Mouse (Mus musculus) lung, embryonic 14.5 days (tissue): ENCODE measurements around the gene Atg9a. TPM values are rescaled to one million over a fixed set of nuclear protein-coding genes. Genes with fewer than 3 reads are reported as not detected.

Experiments used
- ATAC-seq: fragments of 200-750 bp; cut with Nextera tagmentation; 2 replicates; pipeline ENCODE4 v1.8.0; 2017; ENCODE audit warnings: mild to moderate bottlenecking, moderate TSS enrichment, moderate library complexity; ENCODE audit not compliant: insufficient read depth
- DNase-seq: peaks from one replicate; pipeline ENCODE4 v3.0.0-alpha.2; 2015
- H3K27ac ChIP-seq: fragments of 300-500 bp; sonication (generic); 2 replicates; pipeline ENCODE4 v1.5.1; 2014; ENCODE audit warnings: low read depth, mild to moderate bottlenecking, moderate library complexity
- H3K27me3 ChIP-seq: fragments of 300-500 bp; sonication (generic); 2 replicates; pipeline ENCODE4 v1.6.1; 2014; ENCODE audit warnings: low read length, control low read depth; ENCODE audit not compliant: insufficient read depth
- H3K36me3 ChIP-seq: fragments of 300-500 bp; sonication (generic); 2 replicates; pipeline ENCODE4 v1.6.1; 2014; ENCODE audit warnings: control low read depth; ENCODE audit not compliant: insufficient read depth
- H3K4me1 ChIP-seq: fragments of 300-500 bp; sonication (generic); 2 replicates; pipeline ENCODE4 v1.6.1; 2014; ENCODE audit warnings: antibody characterized with exemption, control low read depth; ENCODE audit not compliant: insufficient read depth
- H3K4me2 ChIP-seq: fragments of 300-500 bp; sonication (generic); 2 replicates; pipeline ENCODE4 v1.6.1; 2014; ENCODE audit warnings: mild to moderate bottlenecking
- H3K4me3 ChIP-seq: fragments of 300-500 bp; sonication (generic); 2 replicates; pipeline ENCODE4 v1.5.1; 2014; ENCODE audit warnings: low read depth, low read length
- H3K9ac ChIP-seq: fragments of 300-500 bp; sonication (generic); 2 replicates; pipeline ENCODE4 v1.6.1; 2014
- H3K9me3 ChIP-seq: fragments of 300-500 bp; sonication (generic); 2 replicates; pipeline ENCODE4 v1.6.1; 2016; ENCODE audit warnings: low read depth, low read length, control low read depth
- CTCF ChIP-seq: IDR thresholded peaks from 2 replicates; pipeline ENCODE4 v1.5.1; 2016; ENCODE audit warnings: antibody characterized with exemption, low read depth
- WGBS: fragments of 180-500 bp; shearing (Covaris S2); extraction: QIAGEN DNeasy Blood & Tissue Kit; methylation state at CpG from one replicate; pipeline ENCODE4 v1.1.7; 2014; 5-methylcytosine and 5-hydroxymethylcytosine counted together
- microRNA-seq: library from miRNA; unstranded; fragments of <30 nt; microRNA quantifications from one replicate; pipeline ENCODE4, GENCODE M21; 2016; ENCODE audit warnings: borderline number of aligned reads
- polyA plus RNA-seq: library from polyadenylated mRNA; unstranded; fragments of >200 nt; fragmentation: Nextera tagmentation; extraction: Ambion mirVana; gene quantifications from 2 replicates; pipeline ENCODE4 v1.2.1, GENCODE M21; 2014

Gene Atg9a
- polyA plus RNA-seq, 1 experiment from 2014 or later = 27.5 TPM

- Histone ChIP-seq H3K9me3 (no peaks in the 10 kb centered on the region), H3K4me2 (peak overlapping the region; percentile 93), H3K4me1 (no peaks in the 10 kb centered on the region), H3K9ac (peak overlapping the region; percentile 85), H3K36me3 (peaks cover 63% of the 10 kb centered on the region), H3K27ac (peak overlapping the region; percentile 96), H3K4me3 (peak overlapping the region; percentile 83), H3K27me3 (no peaks in the 10 kb centered on the region)
- TF ChIP-seq CTCF = no peak
- WGBS = 54% methylated on average over 4 of the region's 4 CpGs
- DNase-seq (no peak), ATAC-seq (no peak)
Measured at GRCm38 (mm10) chr1:75140601-75141190, 51.3 kb downstream of the Atg9a start.

GRCm38 (mm10) chr1:75138448-75138847 lies 53.5 kb downstream of the Atg9a start:
- no peak overlapping the region for H3K9ac ChIP-seq
- H3K27me3 ChIP-seq = no peaks in the 10 kb centered on the region
- DNase-seq (no peak), ATAC-seq (no peak)
- H3K4me3 ChIP-seq = no peak overlapping the region
- no peak overlapping the region for H3K27ac ChIP-seq
- no peak for TF ChIP-seq CTCF
- 95% methylated on average over 2 of the region's 2 CpGs for WGBS
- peaks cover 51% of the 10 kb centered on the region for H3K36me3 ChIP-seq
- H3K4me2 ChIP-seq = no peak overlapping the region
- H3K4me1 ChIP-seq = no peaks in the 10 kb centered on the region
- no peaks in the 10 kb centered on the region for H3K9me3 ChIP-seq

- Histone ChIP-seq H3K4me3 (no peak overlapping the region), H3K36me3 (peaks cover 51% of the 10 kb centered on the region), H3K4me1 (no peaks in the 10 kb centered on the region), H3K4me2 (no peak overlapping the region), H3K27me3 (no peaks in the 10 kb centered on the region), H3K27ac (0 out of 2 replicates have a peak overlapping the region, but pooled peaks have one; percentile 12), H3K9ac (no peak overlapping the region), H3K9me3 (no peaks in the 10 kb centered on the region)
- no peak for TF ChIP-seq CTCF
- ATAC-seq (no peak), DNase-seq (no peak)
- WGBS = 42% methylated on average over 3 of the region's 3 CpGs
Measured at GRCm38 (mm10) chr1:75136730-75137129, 55.3 kb downstream of the Atg9a start.

- Histone ChIP-seq H3K27me3 (no peaks in the 10 kb centered on the region), H3K9me3 (no peaks in the 10 kb centered on the region), H3K4me2 (no peak overlapping the region), H3K4me3 (no peak overlapping the region), H3K9ac (no peak overlapping the region), H3K36me3 (peaks cover 51% of the 10 kb centered on the region), H3K4me1 (no peaks in the 10 kb centered on the region), H3K27ac (0 out of 2 replicates have a peak overlapping the region, but pooled peaks have one; percentile 12)
- WGBS = 65% methylated on average over 6 of the region's 6 CpGs
- ATAC-seq (no peak), DNase-seq (no peak)
- TF ChIP-seq CTCF = no peak
Measured at GRCm38 (mm10) chr1:75136293-75136692, 55.7 kb downstream of the Atg9a start.

- TF ChIP-seq CTCF = no peak
- no peak within 1 kb of the TSS for H3K4me3 ChIP-seq
- no peaks in the 10 kb centered on the region for H3K27me3 ChIP-seq
- DNase-seq (no peak), ATAC-seq (no peak)
- no peak within 1 kb of the TSS for H3K27ac ChIP-seq
- H3K9ac ChIP-seq = no peak within 1 kb of the TSS
- no peaks in the 10 kb centered on the region for H3K9me3 ChIP-seq
- no peak within 1 kb of the TSS for H3K4me2 ChIP-seq
- H3K36me3 ChIP-seq = peaks cover 35% of the 10 kb centered on the region
- H3K4me1 ChIP-seq = no peaks in the 10 kb centered on the region
- WGBS = 49% methylated on average over 12 of the region's 12 CpGs
Measured at GRCm38 (mm10) chr1:75133421-75134207, 58.4 kb downstream of the Atg9a start, which contains the start of gene Slc23a3. Slc23a3 (minus strand) TSS chr1:75133890.

Small RNA genes within 50 kb of the gene (microRNA-seq; reads per million reads assigned to microRNA genes)
- gene Gm27943 = not detected

Other genes starting within 250 kb of the Atg9a start
- gene Ihh, start 240.5 kb downstream of the Atg9a start, polyA plus RNA-seq = 0.12 and 0.14 TPM in 2 replicates
- gene Nhej1, start 67.0 kb downstream of the Atg9a start, polyA plus RNA-seq = 9.2 and 10.0 TPM in 2 replicates
- 0.20 and 0.23 TPM in 2 replicates for gene Slc23a3, start 58.3 kb downstream of the Atg9a start, polyA plus RNA-seq
- gene Cnppd1, start 49.5 kb downstream of the Atg9a start, polyA plus RNA-seq = 31.5 and 32.4 TPM in 2 replicates
- gene Retreg2, start 49.4 kb downstream of the Atg9a start, polyA plus RNA-seq = 52.9 and 55.2 TPM in 2 replicates
- 32.6 and 32.9 TPM in 2 replicates for gene Zfand2b, start 23.6 kb downstream of the Atg9a start, polyA plus RNA-seq
- 15.4 and 16.8 TPM in 2 replicates for gene Abcb6, start 11.8 kb downstream of the Atg9a start, polyA plus RNA-seq
- gene Ankzf1, start within 50 bp of the Atg9a start, polyA plus RNA-seq = 13.3 and 16.5 TPM in 2 replicates
- 16.0 and 16.7 TPM in 2 replicates for gene Glb1l, start 18.6 kb upstream of the Atg9a start, polyA plus RNA-seq
- gene Stk16, start 18.6 kb upstream of the Atg9a start, polyA plus RNA-seq = 115 and 119 TPM in 2 replicates
- 21.3 and 25.3 TPM in 2 replicates for gene Tuba4a, start 27.7 kb upstream of the Atg9a start, polyA plus RNA-seq
- gene A630095N17Rik, start 39.9 kb upstream of the Atg9a start, polyA plus RNA-seq = not detected in 2 replicates
- 14.1 and 16.9 TPM in 2 replicates for gene Dnajb2, start 44.2 kb upstream of the Atg9a start, polyA plus RNA-seq
- gene Ptprn, start 72.3 kb upstream of the Atg9a start, polyA plus RNA-seq = 0.21 and 0.37 TPM in 2 replicates
- gene Resp18, start 86.2 kb upstream of the Atg9a start, polyA plus RNA-seq = not detected in 2 replicates
- 110 and 113 TPM in 2 replicates for gene Dnpep, start 125.8 kb upstream of the Atg9a start, polyA plus RNA-seq
- gene Des, start 168.1 kb upstream of the Atg9a start, polyA plus RNA-seq = 42.9 and 46.3 TPM in 2 replicates
- 40.1 and 44.7 TPM in 2 replicates for gene Speg, start 183.1 kb upstream of the Atg9a start, polyA plus RNA-seq
- gene Gmppa, start 243.7 kb upstream of the Atg9a start, polyA plus RNA-seq = 61.2 and 67.3 TPM in 2 replicates